Mouse (Mus musculus): ENCODE results near the gene Mrpl43.
"Not testable (repeated sequence)": the region's sequence is repeated elsewhere in the genome, so short reads cannot be mapped to it uniquely, and the experiment has no call there.

Gene Mrpl43

GRCm38 (mm10) chr19:45005957-45006712, at the start of gene Mrpl43:
Gene Mrpl43 (minus strand): TSS chr19:45006442.
- DNase-seq (ENCODE audit: low spot score): peak; percentile 94

GRCm38 (mm10) chr19:45054892-45055690, 48.8 kb upstream of the Mrpl43 start:
- DNase-seq (ENCODE audit: low spot score): no peak

GRCm38 (mm10) chr19:45053451-45053850, 47.2 kb upstream of the Mrpl43 start:
- DNase-seq (ENCODE audit: low spot score): no peak

GRCm38 (mm10) chr19:45049523-45049922, 43.3 kb upstream of the Mrpl43 start:
- DNase-seq (ENCODE audit: low spot score): no peak

GRCm38 (mm10) chr19:45048644-45049365, 42.6 kb upstream of the Mrpl43 start:
- no peak for DNase-seq (ENCODE audit: low spot score)

GRCm38 (mm10) chr19:45047935-45048643, 41.8 kb upstream of the Mrpl43 start:
- DNase-seq (ENCODE audit: low spot score): no peak

GRCm38 (mm10) chr19:45047417-45047934, 41.2 kb upstream of the Mrpl43 start, which contains the start of gene Sfxn3:
Gene Sfxn3 (plus strand): TSS chr19:45047503.
- DNase-seq (ENCODE audit: low spot score): peak; percentile 93

- no peak for DNase-seq (ENCODE audit: low spot score)
Measured at GRCm38 (mm10) chr19:45046523-45047321, 40.5 kb upstream of the Mrpl43 start.

- no peak for DNase-seq (ENCODE audit: low spot score)
Measured at GRCm38 (mm10) chr19:45045651-45046050, 39.4 kb upstream of the Mrpl43 start, which contains the start of gene Pdzd7. Gene Pdzd7 (minus strand): TSS chr19:45045717.

- DNase-seq (ENCODE audit: low spot score): no peak
Measured at GRCm38 (mm10) chr19:45045236-45045635, 39.0 kb upstream of the Mrpl43 start.

GRCm38 (mm10) chr19:45044389-45044927, 38.2 kb upstream of the Mrpl43 start:
- DNase-seq (ENCODE audit: low spot score): no peak

- DNase-seq (ENCODE audit: low spot score): no peak
Measured at GRCm38 (mm10) chr19:45040214-45040613, 34.0 kb upstream of the Mrpl43 start.

GRCm38 (mm10) chr19:45038198-45038597, 32.0 kb upstream of the Mrpl43 start:
- DNase-seq (ENCODE audit: low spot score): not testable (repeated sequence)

- no peak for DNase-seq (ENCODE audit: low spot score)
Measured at GRCm38 (mm10) chr19:45036867-45037266, 30.6 kb upstream of the Mrpl43 start.

- peak; percentile 58 for DNase-seq (ENCODE audit: low spot score)
Measured at GRCm38 (mm10) chr19:45032570-45033332, 26.5 kb upstream of the Mrpl43 start.

- DNase-seq (ENCODE audit: low spot score): peak; percentile 92
Measured at GRCm38 (mm10) chr19:45031780-45032179, 25.5 kb upstream of the Mrpl43 start.

GRCm38 (mm10) chr19:45030746-45031693, 24.8 kb upstream of the Mrpl43 start:
- peak; percentile 98 for DNase-seq (ENCODE audit: low spot score)

GRCm38 (mm10) chr19:45030111-45030510, 23.9 kb upstream of the Mrpl43 start:
- DNase-seq (ENCODE audit: low spot score): peak; percentile 67
